Mouse (Mus musculus): ENCODE measurements at regions not wholly inside any gene's neighbourhood (a gene's known extent, or its start where the extent isn't known, plus 50 kb on each side); places are given as distances from the start of the nearest gene placed in this dataset.

DNA sequence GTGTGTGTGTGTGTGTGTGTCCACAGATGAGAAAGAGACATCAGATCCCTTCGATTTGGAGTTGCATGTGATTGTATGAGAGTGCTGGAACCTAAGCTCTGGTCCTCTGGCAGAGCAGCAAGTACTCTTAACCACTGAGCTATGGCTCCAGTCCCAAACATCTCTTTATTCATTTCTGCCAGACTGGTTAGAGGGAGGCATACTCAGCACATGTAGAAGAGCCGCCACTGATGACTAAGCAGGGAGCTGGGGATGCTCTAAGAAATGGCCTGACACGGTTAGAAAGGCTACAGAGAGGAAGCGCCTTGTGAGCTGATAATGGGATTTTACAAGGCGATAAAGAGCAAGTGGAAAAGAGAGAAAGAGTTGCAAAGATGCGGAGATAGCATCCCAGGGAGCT is 287.3 kb upstream of the Castor2 start:
- DNase-seq: no peak

DNA sequence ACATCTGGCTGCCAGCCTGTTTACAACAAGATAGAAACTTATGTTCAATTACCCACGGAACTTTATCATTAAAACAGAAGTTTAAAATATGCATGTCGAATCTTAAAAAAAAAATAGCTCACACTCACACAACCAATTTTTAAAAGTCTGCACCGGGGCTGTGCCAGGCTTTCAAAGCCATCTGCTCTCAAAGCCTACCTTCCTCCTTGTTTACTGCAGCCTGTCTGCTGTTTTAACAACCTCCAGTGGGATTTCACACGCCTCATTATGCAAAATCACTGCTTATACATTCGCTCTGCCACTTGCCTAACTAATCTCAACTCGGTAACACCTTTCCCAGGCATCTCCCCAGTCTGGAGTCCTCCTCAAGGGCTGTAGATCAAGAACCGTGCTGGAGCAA is 292.6 kb upstream of the Castor2 start:
- DNase-seq: no peak

DNA sequence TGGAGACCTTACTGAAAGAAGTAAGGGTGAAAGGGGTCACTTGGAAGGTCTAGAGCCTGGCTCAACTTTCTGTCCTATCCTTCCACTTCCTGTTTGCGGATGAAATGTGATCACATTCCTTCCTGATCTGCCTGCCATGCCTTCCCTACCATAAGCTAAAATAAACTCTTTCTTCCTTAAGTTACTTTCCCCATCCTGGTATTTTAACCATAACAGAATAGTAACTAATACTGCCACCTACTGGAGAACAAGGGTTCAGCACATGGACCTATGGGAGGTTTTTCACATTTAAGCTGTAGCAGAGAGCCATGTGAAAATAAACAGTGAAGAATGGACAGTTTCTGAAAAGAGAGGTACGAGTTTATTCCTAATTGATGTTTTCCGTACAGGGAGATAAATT is 297.5 kb upstream of the Castor2 start:
- DNase-seq: no peak

GRCm38 (mm10) chr5:133795638-133796037 is 303.9 kb upstream of the Castor2 start:
- DNase-seq: peak; percentile 77 to 80

GRCm38 (mm10) chr5:133790726-133791125 is 308.8 kb upstream of the Castor2 start:
- no peak for DNase-seq

GRCm38 (mm10) chr5:133788006-133788405 is 311.5 kb upstream of the Castor2 start:
- no peak for DNase-seq

DNA sequence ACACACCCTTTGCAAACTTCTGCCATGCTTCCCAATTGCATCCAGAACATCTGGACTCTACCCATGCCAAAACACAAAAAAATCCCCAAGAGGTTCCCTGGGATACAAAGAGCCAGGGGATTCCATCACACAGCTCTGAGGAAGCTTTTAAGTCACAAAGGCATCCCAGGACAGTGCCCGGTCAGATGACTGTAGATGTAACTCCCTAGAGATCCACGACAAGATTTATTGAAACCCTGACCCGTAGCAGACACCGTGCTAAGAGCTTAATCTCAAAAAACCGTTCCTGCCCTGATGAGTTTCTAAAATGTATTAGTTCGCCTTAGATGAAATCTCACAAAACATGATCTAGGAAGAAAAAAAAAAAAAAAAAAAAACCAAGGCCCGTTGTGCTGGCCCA is 312.0 kb upstream of the Castor2 start:
- no peak for DNase-seq

DNA sequence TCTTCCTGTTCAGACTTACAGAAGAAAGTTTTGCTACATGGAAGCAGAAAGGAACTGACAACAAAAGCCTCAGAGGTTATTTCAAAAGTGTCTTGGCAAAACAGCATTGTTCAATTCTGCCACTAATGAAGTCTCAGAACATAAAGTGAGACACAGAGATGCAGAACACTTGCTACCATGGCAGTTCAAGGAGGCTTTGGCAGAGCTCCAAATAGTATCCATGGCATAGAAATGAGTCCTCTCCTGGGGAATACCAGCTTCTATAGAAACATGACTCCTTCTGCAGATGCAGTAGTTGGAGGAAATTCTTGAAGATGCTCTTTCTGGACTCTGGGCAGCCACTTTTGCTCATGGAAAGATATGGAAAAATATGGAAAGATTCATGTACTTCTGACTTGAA is 322.9 kb upstream of the Castor2 start:
- peak in 1 of 2 experiments; percentile 15 for DNase-seq

- no peak for DNase-seq
Measured at GRCm38 (mm10) chr5:133774116-133774515, 325.4 kb upstream of the Castor2 start.

DNA sequence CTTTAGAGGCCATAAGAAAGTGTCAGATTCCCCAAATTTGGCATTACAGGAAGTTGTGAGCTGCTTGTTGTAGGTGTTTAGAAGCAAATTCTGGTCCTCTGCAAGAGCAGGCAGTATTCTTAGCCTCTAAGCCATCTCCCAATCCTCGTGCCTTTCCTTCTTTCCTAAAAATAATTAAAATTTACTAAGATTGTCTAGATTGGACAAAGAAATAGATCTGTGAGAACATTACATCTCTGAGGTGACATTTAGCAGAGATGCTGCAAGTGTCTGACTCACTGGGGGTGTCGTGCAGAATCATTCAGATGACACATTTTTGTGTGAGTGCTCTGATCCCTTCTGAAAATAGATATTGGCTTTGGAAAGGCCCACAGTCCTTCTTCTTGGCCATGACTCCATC is 330.7 kb upstream of the Castor2 start:
- no peak for DNase-seq

DNA sequence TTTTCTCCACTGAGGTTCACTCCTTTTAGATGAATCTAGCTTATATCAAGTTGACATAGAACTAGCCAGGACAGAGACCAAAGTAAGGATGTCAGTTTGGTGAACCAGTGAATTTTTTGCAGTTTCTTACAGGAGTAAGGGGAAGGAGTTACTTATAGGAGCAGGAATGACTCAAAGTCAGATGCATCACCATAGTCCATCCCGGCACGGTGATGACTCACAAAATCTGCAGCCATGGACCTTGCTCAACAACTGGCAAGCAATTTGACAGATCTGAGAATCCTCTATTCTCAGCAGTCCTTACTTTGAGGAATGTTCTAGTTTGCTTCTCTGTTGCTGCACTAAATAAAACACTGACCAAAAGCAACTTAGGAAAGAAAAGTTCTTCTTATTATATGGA is 341.7 kb upstream of the Castor2 start:
- no peak for DNase-seq

- DNase-seq: peak in 1 of 2 experiments; percentile 26
Measured at GRCm38 (mm10) chr5:133754180-133754579, 345.3 kb upstream of the Castor2 start.

DNA sequence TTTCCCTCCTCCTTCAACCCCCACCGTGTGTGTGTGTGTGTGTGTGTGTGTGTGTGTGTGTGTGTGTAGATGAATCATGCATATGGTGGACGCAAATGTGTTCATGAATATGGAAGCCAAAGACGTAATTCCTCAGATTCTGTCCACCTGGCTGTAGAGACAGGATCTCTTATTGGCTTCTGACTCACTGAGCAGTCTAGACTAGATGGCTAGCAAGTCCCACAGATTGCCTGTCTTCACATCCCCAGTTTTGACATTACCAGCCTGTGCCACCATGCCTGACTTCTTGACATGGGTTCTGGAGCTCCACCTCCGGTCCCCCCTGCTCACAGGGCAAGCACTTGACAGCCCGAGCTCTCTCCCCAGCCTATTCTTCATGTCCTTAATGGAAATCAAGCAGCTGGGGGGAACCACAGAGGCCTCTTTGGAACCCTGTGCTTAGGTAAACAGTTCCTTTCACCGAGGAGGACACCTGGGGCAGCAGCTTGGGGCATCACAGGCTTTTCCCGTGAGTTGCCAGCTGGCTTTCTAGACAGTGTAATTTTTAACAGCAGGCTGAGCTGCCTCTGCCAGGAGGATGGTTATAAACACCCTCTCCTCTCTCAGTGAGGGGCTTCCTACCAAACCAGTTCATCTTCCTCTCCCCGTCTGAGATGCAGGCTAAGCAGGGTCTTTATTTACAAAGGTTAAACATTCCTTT is 345.9 kb upstream of the Castor2 start:
- peak; percentile 73 to 77 for DNase-seq

GRCm38 (mm10) chr5:133746960-133747359 is 352.6 kb upstream of the Castor2 start:
- DNase-seq: no peak

- DNase-seq: no peak
Measured at GRCm38 (mm10) chr5:133746411-133746810, 353.1 kb upstream of the Castor2 start.

- no peak for DNase-seq
Measured at GRCm38 (mm10) chr5:133744136-133744535, 355.4 kb upstream of the Castor2 start.

- DNase-seq: no peak
Measured at GRCm38 (mm10) chr5:133743606-133744005, 355.9 kb upstream of the Castor2 start.

DNA sequence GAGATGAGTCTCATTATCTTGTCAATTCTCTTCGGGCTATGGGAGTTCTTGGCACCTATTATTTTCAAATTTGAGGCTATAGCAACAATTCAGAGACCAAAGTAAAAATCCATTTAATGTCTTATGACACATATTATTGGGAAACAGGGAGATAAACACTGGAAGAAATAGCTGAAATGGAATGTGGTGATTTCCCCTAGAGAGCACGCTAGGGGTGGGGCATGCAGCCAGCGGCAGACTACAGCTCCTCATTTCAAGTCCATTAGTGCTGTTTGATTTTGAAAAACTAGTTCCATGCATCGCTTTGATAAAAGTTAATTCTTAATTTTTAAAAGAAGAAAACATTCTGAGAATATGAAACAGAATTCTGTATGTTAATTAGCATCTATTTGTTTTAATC is 367.6 kb upstream of the Castor2 start:
- no peak for DNase-seq

DNA sequence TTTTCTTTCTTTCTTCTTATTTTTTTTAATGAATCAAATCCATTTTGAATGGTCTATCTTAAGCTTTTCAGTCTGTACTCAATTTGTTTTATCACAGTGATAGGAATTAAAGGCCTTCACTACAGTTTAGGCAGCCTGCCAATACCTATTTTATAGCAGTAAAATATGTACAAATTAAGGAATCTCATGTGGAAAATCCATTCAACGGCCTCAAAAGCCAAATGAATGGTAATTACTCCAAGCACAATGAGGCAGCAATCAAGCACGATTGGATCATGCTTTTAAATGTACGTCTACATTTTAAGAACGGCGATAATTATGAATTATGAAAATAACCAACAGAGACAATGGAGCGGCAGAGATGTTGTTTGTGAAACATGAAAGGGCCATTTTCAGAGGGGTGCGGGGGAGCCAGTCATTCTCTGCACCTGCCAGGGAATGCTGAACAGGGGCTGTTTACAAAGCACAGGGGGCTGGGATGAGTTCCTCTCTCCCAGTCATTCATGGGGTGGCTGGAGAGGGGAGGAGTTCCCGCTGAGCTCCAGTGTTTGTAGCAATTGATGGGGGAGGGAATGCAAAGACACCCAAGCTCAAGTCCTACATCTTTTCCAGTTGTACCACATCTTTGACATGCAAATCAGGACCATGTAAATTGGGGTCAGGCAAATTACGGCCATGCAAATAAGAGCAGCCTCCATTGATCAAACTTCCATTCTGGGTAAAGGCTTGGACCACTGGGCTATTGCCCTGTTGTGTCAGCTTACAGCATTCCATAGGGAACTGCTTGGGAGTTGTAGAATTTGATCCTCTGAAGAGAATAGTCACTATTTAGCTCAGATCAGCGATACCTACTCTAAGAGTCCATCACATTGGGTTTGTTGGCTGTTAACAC is 381.1 kb upstream of the Castor2 start:
- DNase-seq: peak in 1 of 2 experiments; percentile 5

DNA sequence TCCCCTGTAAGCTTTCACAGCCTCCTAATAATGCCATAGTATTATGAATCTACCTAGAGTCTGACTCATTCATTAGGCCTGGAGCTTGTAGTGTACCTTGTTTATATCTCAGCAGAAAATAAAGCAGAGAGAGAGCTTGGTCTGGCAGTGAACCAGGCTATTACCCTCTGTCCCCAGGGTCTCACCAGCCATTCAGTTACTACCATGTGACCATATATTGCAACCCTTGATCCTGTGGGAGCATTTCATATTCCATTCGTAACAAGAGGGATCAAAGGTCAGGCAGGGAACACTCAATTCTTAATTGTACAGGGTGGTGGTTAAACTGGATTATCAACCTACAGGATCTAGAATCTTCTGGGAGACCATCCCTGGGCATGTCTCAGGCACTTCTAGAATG is 383.7 kb upstream of the Castor2 start:
- DNase-seq: no peak

DNA sequence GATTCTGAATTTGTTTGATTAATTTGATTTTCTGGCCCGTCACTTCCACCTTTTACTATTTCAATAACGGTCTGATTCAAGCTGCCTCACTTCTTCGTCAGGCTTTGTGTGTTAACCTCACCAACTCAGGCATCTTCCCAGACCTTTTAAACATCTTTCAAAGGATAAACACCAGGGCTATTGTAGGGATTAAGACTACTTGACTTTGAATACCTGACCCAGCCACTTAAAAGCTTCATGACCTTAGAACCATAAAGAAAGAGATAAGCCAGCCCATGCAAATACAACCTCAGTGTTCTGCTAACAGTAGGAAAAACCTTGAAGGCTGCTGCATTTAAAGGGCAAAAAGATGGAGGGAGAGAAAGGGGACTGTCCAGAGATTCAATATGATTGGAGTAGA is 386.9 kb upstream of the Castor2 start:
- DNase-seq: no peak

DNA sequence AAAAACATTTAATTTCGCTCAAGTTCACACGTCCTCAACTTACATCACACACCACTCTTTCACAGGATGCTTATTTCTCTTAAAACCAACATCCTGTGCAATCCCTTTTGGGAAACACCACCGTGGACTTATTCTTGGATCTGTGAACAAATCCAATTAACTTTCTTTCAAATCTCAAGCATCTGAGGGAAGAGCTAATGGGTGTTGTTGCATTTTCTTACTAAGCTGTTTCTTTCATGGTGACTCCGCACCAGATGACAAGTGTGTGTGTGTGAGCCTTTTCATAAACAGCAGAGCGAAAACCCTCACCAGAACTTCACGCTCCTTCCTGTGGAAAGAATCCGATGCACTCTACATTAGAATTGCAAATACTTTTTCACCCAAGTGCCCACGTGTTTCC is 390.6 kb upstream of the Castor2 start:
- DNase-seq: no peak

GRCm38 (mm10) chr5:133686206-133686605 is 413.3 kb upstream of the Castor2 start:
- DNase-seq: no peak

DNA sequence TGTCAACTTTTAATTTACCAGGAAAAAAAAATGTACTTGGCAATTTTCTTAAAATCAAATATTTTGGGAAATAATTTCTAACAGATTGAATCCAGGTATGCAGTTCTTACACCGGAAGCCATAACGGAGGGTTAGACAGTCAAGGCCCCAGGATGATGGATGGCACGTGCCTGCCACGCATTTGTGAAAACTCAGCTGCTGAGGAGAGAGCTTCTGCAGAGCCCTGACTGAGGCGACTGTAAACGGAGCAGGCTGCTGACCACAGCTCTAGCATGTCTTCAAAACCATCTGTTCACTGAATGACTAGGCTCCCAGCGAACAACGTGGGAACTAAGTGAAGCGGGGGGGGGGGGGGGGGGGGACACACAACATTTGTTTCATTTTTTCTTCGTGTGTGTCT is 416.5 kb upstream of the Castor2 start:
- peak; percentile 18 to 30 for DNase-seq

Data from cerebellum, postnatal 10 days (tissue).